Mouse (Mus musculus) urinary bladder, postnatal 36 days (tissue): ENCODE results near the gene Ube2g2.
"Not testable (repeated sequence)": the region's sequence is repeated elsewhere in the genome, so short reads cannot be mapped to it uniquely, and the experiment has no call there.

Experiments used
- DNase-seq, 2 experiments: peaks; one replicate each; pipeline ENCODE4 v3.0.0; 2022; ENCODE audit warnings: low spot score in 2 of 2, mixed read lengths in 1 of 2

Ube2g2 gene

DNA sequence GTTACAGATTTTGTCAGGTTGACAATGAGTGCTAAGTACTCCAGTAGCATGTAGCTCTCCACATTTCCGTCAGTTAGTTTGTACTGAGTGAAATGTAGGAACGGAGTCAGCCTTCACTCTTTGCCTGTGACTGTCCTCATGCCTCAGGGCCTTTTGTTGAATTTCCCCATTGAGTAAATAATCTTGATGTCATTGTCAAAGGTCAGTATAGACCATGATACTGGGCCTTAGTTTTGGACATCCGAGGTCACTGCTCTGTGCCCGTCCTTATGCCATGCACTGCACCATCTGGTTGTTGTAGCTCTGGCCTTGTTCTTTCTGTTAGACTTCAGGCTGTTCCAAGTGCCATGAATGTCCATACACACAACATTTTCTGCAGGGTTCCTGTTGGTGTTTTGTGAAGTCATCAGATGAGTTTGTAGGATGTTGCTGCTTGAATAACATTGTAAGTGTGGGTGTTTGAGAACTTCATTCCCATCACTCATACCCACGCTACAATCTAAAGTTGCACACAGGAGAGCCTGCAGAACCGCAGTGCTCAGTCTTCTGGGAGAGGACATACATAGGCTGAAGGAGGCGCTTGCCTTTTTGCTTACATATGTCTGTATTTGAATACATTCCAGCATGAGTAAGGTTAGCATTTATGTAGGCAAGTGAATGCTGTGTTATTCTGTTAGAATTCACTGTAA is 14.3 kb downstream of the Ube2g2 start:
- no peak for DNase-seq

- DNase-seq: no peak
These were observed 16.9 kb downstream of the Ube2g2 start for GRCm38 (mm10) chr10:77638956-77639355.

DNA sequence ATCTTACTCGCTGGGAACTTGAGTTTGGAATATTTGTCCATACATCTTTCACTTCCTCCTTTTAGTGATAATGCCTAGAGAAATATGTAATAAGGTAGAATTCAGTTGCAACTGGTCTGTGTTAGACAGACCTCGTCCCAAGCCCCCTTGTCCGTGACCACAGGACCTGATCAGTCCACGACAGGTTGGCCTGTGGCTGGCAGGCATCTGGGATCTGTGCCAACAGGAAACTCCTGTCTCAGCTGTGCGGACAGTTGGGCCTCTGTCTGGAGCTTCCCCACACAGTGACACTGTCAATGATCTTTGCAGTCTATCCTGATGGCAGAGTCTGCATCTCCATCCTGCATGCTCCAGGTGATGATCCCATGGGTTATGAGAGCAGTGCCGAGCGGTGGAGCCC is 21.1 kb downstream of the Ube2g2 start:
- DNase-seq: no peak

DNA sequence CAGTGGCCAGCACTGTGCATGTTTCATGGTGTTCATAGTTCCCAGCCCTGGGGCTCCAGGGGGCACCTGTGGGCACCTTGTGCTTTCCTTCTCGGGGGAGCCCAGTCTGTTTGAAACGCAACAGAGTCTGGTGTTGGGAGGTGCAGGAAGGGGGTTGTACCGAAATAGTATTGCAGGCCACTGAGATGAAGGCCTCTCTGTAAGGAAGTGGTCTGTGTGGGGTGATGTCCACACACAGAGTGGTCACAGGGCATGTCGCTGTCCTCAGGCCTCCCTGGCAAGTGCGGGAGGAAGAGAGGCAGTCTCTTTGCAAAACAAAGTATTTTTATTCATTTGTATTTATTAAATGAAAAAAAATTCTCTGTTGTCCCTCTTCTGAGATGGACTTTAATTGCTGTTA is 23.5 kb downstream of the Ube2g2 start:
- no peak for DNase-seq

GRCm38 (mm10) chr10:77647461-77647860 is 25.4 kb downstream of the Ube2g2 start:
- DNase-seq: no peak

DNA sequence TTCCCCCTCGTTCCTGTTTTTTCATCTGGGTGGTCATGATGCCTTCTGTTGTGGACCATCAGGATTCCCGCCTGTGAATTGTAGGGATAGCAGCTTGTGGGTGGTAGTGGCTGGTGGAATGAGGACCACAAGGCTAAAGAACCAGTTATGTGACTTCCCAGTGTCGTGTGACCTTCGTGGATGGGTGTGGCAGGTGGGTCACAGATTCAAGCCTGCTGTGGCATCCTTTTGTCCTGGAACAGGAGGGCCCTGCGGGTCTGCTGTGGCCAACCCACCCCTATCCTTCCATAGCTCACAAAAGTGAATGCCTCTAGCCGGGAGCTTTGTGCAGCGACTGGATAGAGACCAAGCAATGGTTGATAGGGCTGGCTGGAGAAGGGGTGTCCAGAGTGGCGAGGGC is 25.8 kb downstream of the Ube2g2 start:
- no peak for DNase-seq

GRCm38 (mm10) chr10:77652046-77652445 is 30.0 kb downstream of the Ube2g2 start:
- DNase-seq: no peak

- no peak for DNase-seq
These were observed 36.4 kb downstream of the Ube2g2 start for GRCm38 (mm10) chr10:77658286-77658994.

GRCm38 (mm10) chr10:77663949-77664665 is 42.0 kb downstream of the Ube2g2 start:
- no peak for DNase-seq

DNA sequence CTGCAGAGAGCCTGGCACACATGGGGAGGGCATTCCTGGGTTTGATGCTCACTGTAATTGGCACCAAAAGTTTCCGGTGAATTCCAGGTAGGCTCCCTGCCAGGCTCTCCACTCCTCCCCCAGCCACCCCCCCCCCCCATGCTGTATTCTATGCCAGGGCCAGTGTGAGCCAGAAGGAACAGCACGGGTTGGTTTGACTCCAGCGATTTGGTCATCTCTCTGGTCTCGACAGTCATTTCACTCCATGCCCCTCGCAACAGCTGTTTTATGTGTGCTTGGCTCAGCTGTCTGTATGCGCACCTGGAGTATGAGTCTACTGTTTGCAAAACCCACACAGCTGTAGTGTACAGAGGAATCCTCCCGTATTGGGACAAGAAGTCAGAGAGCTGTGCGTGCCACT is 44.3 kb downstream of the Ube2g2 start:
- DNase-seq: peak in 1 of 2 experiments; percentile 13

DNA sequence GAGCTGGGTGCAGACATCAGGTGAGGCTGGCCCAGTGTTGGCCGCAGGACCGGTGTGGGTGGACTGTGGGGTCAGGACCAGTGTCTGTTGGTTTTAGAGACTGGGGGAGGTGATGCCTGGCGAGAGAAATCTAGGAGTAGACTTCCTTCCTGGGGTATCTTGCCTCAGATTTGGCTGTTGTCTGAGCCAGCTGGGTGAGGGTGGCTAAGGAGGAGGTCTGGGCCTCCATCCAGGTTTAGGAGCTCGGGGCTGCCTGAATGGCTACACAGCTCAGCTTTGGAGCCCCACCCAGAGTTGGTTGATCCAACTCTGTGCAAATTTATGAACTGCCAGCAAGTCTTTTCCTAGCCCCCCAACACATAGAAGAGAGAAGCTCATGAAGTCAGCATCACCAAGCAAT is 45.3 kb downstream of the Ube2g2 start:
- no peak for DNase-seq

GRCm38 (mm10) chr10:77670710-77671109 is 48.6 kb downstream of the Ube2g2 start:
- DNase-seq: no peak

DNA sequence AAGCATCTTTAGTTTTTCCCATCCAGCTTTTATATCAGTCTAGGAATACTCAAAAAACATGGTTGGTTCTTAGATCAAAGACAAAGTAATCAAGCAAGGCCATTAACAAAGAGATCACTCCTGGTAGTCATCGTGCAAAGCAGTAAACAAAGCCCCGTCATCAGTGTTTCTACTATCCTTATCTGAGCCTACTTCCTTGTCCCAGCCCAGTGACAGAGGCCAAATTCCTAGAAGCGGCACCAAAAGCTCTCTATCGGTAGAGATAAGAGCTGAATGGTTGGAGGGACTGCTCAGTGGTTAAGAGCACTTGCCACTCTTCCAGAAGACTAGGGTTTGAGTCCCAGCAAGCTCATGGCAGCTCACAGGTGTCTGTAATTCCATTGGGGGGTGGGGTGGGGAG is 49.4 kb downstream of the Ube2g2 start:
- no peak for DNase-seq

DNA sequence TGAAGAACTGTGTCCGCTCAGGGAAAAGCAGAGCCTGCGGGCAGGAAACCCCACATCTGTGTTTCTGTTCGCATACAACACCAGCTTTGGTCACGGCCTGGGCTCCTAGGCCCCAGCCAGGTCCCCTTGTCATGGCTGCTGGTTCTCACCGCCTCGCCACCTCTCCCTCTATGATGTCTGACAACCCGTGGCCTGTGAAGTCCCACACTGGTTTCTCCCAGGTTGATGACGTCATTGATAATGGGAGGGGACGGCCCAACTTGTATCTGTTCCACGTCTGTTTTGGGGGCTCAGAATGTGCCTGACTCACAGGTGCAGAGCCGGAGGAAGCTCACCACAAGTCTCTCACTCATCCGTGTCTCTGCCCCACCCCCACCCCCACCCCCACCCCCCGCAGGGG is 51.7 kb downstream of the Ube2g2 start:
- DNase-seq: no peak

DNA sequence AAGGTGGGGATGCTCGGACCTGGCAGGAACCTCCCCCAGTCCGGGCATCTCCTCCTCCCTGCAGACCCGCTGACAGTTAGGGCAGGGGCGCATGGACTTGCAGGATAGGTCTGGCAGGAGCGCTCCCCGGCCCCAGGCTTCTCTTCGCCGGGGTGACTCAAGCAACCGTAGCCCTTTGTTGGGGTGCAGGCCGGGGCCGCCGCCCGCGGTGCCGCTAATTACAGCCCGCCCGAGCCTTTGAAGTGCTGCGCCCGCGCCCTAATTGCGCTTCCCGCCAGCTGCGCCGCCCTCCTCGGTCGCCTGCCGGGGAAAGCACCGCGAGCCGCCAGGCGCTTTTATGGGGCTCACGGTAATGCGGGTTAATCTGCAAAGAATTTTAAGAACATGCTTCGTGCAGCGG is 55.5 kb downstream of the Ube2g2 start:
- DNase-seq: no peak

- no peak for DNase-seq
These were observed 60.9 kb downstream of the Ube2g2 start for GRCm38 (mm10) chr10:77682994-77683393.

- no peak for DNase-seq
These were observed 62.1 kb downstream of the Ube2g2 start for GRCm38 (mm10) chr10:77684181-77684580.

GRCm38 (mm10) chr10:77685895-77686664 is 64.0 kb downstream of the Ube2g2 start, which contains the start of gene Tspear:
Gene Tspear, plus strand, starts transcription at chr10:77686569.
- DNase-seq: peak; percentile 63 to 75

DNA sequence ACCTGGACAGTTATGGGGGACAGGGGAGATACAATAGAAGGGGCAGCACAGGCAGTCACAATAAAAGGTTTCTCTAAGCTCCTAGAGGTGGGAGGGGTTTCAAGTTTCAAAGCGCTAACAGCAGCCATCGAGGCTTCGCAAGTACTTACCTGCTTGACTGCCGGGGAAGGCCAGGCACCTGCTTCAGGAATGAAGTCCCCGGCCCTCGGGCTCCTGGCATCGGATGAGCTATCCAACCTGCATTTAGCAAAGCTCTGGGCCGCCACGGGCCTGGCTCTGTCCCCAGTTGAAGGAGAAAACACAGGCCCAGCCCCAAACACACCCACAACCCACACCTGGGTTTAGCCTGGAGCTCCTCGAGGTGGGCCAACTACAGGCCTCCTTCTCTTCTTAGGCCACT is 64.9 kb downstream of the Ube2g2 start:
- no peak for DNase-seq

DNA sequence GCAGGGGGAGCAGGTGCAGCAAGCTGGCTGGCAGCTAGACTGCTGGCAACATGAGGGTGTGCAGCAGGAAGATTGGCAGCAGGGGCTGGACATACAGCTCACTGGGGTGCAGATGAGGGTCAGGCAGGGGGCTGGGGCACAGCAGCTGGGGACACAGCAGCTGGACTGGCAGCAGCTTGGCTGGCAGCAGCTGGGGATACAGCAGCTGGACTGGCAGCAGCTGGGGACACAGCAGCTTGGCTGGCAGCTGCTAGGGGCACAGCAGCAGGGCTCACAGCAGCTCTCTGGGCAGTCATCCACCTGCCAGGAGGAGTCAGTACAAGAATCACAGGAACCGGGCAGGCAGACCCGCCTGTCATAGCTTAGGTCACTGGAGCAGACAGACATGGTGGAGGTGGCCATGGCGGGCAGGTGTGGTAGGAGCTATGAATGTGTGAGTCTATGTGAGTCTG is 68.3 kb downstream of the Ube2g2 start, which contains the start of gene Gm19402:
Gene Gm19402, minus strand, starts transcription at position 402 of the 452 bp plus-strand sequence.
- not testable (repeated sequence) for DNase-seq
